Mouse (Mus musculus) liver, embryonic 16.5 days (tissue): ENCODE measurements around the gene Smim22. TPM values are rescaled to one million over a fixed set of nuclear protein-coding genes. Genes with fewer than 3 reads are reported as not detected.
A peak's percentile ranks its signal among the peaks of the same experiment; 100 is the strongest.

Experiments
- ATAC-seq: fragments of 200-750 bp; cut with Nextera tagmentation; 2 replicates; pipeline ENCODE4 v1.8.0; 2017; ENCODE audit warnings: low read depth, mild to moderate bottlenecking, moderate number of reproducible peaks, moderate library complexity
- H3K27ac ChIP-seq: fragments of 300-500 bp; sonication (generic); 2 replicates; pipeline ENCODE4 v1.5.1; 2014; ENCODE audit warnings: mild to moderate bottlenecking, low read length
- H3K27me3 ChIP-seq: fragments of 300-500 bp; sonication (generic); 2 replicates; pipeline ENCODE4 v1.6.1; 2014; ENCODE audit warnings: low read depth, low read length, mixed read lengths; ENCODE audit not compliant: control insufficient read depth, insufficient read depth
- H3K36me3 ChIP-seq: fragments of 300-500 bp; sonication (generic); 2 replicates; pipeline ENCODE4 v1.6.1; 2014; ENCODE audit warnings: mild to moderate bottlenecking; ENCODE audit not compliant: control insufficient read depth, insufficient read depth
- H3K4me1 ChIP-seq: fragments of 300-500 bp; sonication (generic); 2 replicates; pipeline ENCODE4 v1.6.1; 2014; ENCODE audit warnings: low read depth, low read length, mixed read lengths; ENCODE audit not compliant: control insufficient read depth
- H3K4me2 ChIP-seq: fragments of 300-500 bp; sonication (generic); 2 replicates; pipeline ENCODE4 v1.6.1; 2014; ENCODE audit warnings: low read depth, low read length, mixed read lengths
- H3K4me3 ChIP-seq: fragments of 300-500 bp; sonication (generic); 2 replicates; pipeline ENCODE4 v1.5.1; 2014; ENCODE audit warnings: low read depth, mild to moderate bottlenecking, low read length
- H3K9ac ChIP-seq: fragments of 300-500 bp; sonication (generic); 2 replicates; pipeline ENCODE4 v1.6.1; 2014; ENCODE audit warnings: low read depth, low read length
- H3K9me3 ChIP-seq: fragments of 300-500 bp; sonication (generic); replicated peaks from 2 replicates; pipeline ENCODE4 v1.6.1; 2016; ENCODE audit warnings: low read length; ENCODE audit not compliant: control insufficient read depth
- WGBS: fragments of 180-500 bp; shearing (Covaris S2); extraction: QIAGEN DNeasy Blood & Tissue Kit; methylation state at CpG from one replicate; pipeline ENCODE4 v1.1.7; 2014; ENCODE audit not compliant: insufficient replicate concordance; 5-methylcytosine and 5-hydroxymethylcytosine counted together
- polyA plus RNA-seq: library from polyadenylated mRNA; unstranded; fragments of >200 nt; fragmentation: Nextera tagmentation; extraction: Ambion mirVana; gene quantifications from 2 replicates; pipeline ENCODE4 v1.2.1, GENCODE M21; 2015

The Smim22 gene
- polyA plus RNA-seq, 1 experiment from 2014 or later = 9.0 TPM

GRCm38 (mm10) chr16:4997553-4997952 lies 9.5 kb upstream of the Smim22 start, which contains the start of gene Sept12:
Gene Sept12, minus strand, starts transcription at chr16:4997852.
- no peaks in the 10 kb centered on the region for H3K9me3 ChIP-seq
- no peak within 1 kb of the TSS for H3K9ac ChIP-seq
- no peaks in the 10 kb centered on the region for H3K27me3 ChIP-seq
- no peaks in the 10 kb centered on the region for H3K36me3 ChIP-seq
- no peak within 1 kb of the TSS for H3K4me3 ChIP-seq
- no peak for ATAC-seq
- no peak within 1 kb of the TSS for H3K27ac ChIP-seq
- no peaks in the 10 kb centered on the region for H3K4me1 ChIP-seq
- H3K4me2 ChIP-seq = no peak within 1 kb of the TSS
- 61% methylated on average over 3 of the region's 3 CpGs for WGBS

GRCm38 (mm10) chr16:4998984-4999383 lies 8.1 kb upstream of the Smim22 start:
- no peaks in the 10 kb centered on the region for H3K4me1 ChIP-seq
- H3K36me3 ChIP-seq = no peaks in the 10 kb centered on the region
- H3K9ac ChIP-seq = no peak overlapping the region
- H3K9me3 ChIP-seq = no peaks in the 10 kb centered on the region
- H3K27ac ChIP-seq = no peak overlapping the region
- 42% methylated on average over 1 of the region's 1 CpGs for WGBS
- no peak overlapping the region for H3K4me3 ChIP-seq
- no peak for ATAC-seq
- H3K4me2 ChIP-seq = no peak overlapping the region
- no peaks in the 10 kb centered on the region for H3K27me3 ChIP-seq

GRCm38 (mm10) chr16:5000611-5001010 lies 6.5 kb upstream of the Smim22 start:
- Histone ChIP-seq H3K36me3 (no peaks in the 10 kb centered on the region), H3K27ac (no peak overlapping the region), H3K9ac (no peak overlapping the region), H3K4me3 (no peak overlapping the region), H3K4me2 (no peak overlapping the region), H3K4me1 (no peaks in the 10 kb centered on the region), H3K27me3 (no peaks in the 10 kb centered on the region), H3K9me3 (no peaks in the 10 kb centered on the region)
- 41% methylated on average over 3 of the region's 3 CpGs for WGBS
- ATAC-seq = no peak

GRCm38 (mm10) chr16:5007492-5007891 lies 404 bp downstream of the Smim22 start:
- no peak overlapping the region for H3K9ac ChIP-seq

GRCm38 (mm10) chr16:5008076-5008475 lies 988 bp downstream of the Smim22 start:
- H3K27me3 ChIP-seq = no peaks in the 10 kb centered on the region
- H3K9me3 ChIP-seq = no peaks in the 10 kb centered on the region
- WGBS = 64% methylated on average over 12 of the region's 12 CpGs
- no peak overlapping the region for H3K9ac ChIP-seq
- H3K27ac ChIP-seq = no peak overlapping the region
- no peak overlapping the region for H3K4me2 ChIP-seq
- H3K4me3 ChIP-seq = no peak overlapping the region
- ATAC-seq = no peak
- H3K36me3 ChIP-seq = no peaks in the 10 kb centered on the region
- peaks cover 22% of the 10 kb centered on the region for H3K4me1 ChIP-seq

More at GRCm38 (mm10) chr16:5007492-5007891, 404 bp downstream of the Smim22 start:
- 52% methylated on average over 6 of the region's 6 CpGs for WGBS
- Histone ChIP-seq H3K36me3 (no peaks in the 10 kb centered on the region), H3K4me3 (no peak overlapping the region), H3K4me1 (peaks cover 17% of the 10 kb centered on the region), H3K9me3 (no peaks in the 10 kb centered on the region), H3K27ac (no peak overlapping the region), H3K4me2 (no peak overlapping the region), H3K27me3 (no peaks in the 10 kb centered on the region)
- ATAC-seq = peak; percentile 4; the same call in 1 of the 2 replicates

GRCm38 (mm10) chr16:5010371-5010935 lies 3.4 kb downstream of the Smim22 start:
- no peak for ATAC-seq
- whole genome bisulfite sequencing = 73% methylated on average over 10 of the region's 10 CpGs
- Histone ChIP-seq H3K9me3 (no peaks in the 10 kb centered on the region), H3K27ac (peak overlapping the region; percentile 25), H3K4me2 (0 out of 2 replicates have a peak overlapping the region, but pooled peaks have one; percentile 15), H3K27me3 (no peaks in the 10 kb centered on the region), H3K9ac (no peak overlapping the region), H3K36me3 (peaks cover 9% of the 10 kb centered on the region), H3K4me3 (no peak overlapping the region), H3K4me1 (peaks cover 23% of the 10 kb centered on the region)

- Histone ChIP-seq H3K9me3 (no peaks in the 10 kb centered on the region), H3K9ac (no peak overlapping the region), H3K4me1 (peaks cover 23% of the 10 kb centered on the region), H3K27ac (0 out of 2 replicates have a peak overlapping the region, but pooled peaks have one; percentile 35), H3K4me3 (no peak overlapping the region), H3K4me2 (no peak overlapping the region), H3K27me3 (no peaks in the 10 kb centered on the region), H3K36me3 (peaks cover 17% of the 10 kb centered on the region)
- ATAC-seq = no peak
- WGBS = 48% methylated on average over 7 of the region's 7 CpGs
Measured at GRCm38 (mm10) chr16:5011285-5011684, 4.2 kb downstream of the Smim22 start.

- 41% methylated on average over 13 of the region's 13 CpGs for WGBS
Measured at GRCm38 (mm10) chr16:5012036-5013005, 5.2 kb downstream of the Smim22 start.

More at GRCm38 (mm10) chr16:5012036-5013005, 5.2 kb downstream of the Smim22 start:
- peaks cover 23% of the 10 kb centered on the region for H3K4me1 ChIP-seq
- H3K9ac ChIP-seq = peak overlapping the region; percentile 64
- no peaks in the 10 kb centered on the region for H3K9me3 ChIP-seq
- peak overlapping the region; percentile 95 for H3K4me2 ChIP-seq
- H3K36me3 ChIP-seq = peaks cover 24% of the 10 kb centered on the region
- H3K27ac ChIP-seq = peak overlapping the region; percentile 76
- ATAC-seq = peak; percentile 25
- peak overlapping the region; percentile 75 for H3K4me3 ChIP-seq
- H3K27me3 ChIP-seq = no peaks in the 10 kb centered on the region
